Mouse (Mus musculus): ENCODE data around the gene Plcxd2. TPM values are rescaled to one million over a fixed set of nuclear protein-coding genes. Genes with fewer than 3 reads are reported as not detected.

Gene Plcxd2
- polyA plus RNA-seq, 1 experiment = 16.2 TPM

DNA sequence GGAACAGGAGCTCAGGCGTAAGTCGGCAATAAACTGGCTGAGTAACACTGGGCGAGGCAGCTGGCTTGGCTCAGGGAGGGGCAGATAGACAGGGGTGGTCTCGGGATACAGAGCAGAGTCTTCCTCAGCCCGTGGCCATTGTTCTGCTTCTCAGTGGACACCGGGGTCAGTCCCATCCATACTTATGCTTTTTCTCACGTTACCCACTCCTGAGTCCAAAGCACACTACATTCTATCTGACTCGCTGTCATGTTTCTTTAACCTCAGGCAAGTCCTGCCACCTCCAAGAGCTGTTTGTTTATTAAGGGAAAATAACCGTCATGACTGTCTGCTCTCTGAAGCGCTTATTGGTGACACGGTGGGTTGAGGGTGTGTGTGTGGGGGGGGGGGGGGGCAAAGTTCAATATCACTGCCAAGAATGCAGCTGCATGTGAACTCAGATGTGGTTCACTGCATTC, 64.8 kb downstream of the Plcxd2 start:
- Histone ChIP-seq H3K27ac (ENCODE audit: control insufficient read depth, insufficient read depth, low read length) (no peak overlapping the region), H3K36me3 (ENCODE audit: control insufficient read depth, insufficient read depth, low read length) (no peaks in the 10 kb centered on the region), H3K4me3 (ENCODE audit: control insufficient read depth, insufficient read depth, low read length) (no peak overlapping the region), H3K4me1 (replicated peaks; ENCODE audit: control insufficient read depth, insufficient read depth, low read length) (no peaks in the 10 kb centered on the region), H3K27me3 (ENCODE audit: control insufficient read depth, insufficient read depth, low read length) (no peaks in the 10 kb centered on the region)
- TF ChIP-seq POLR2A (IDR thresholded peaks at IDR 0.05; ENCODE audit: control insufficient read depth, extremely low read depth, insufficient read depth, low read length, poor library complexity) = no peak
- TF ChIP-seq CTCF (IDR thresholded peaks at IDR 0.05; ENCODE audit: borderline replicate concordance, control insufficient read depth, extremely low read depth, insufficient read depth, low read length, poor library complexity) = no peak
- DNase-seq = no peak
- WGBS = 85% methylated on average over 11 of the region's 11 CpGs

DNA sequence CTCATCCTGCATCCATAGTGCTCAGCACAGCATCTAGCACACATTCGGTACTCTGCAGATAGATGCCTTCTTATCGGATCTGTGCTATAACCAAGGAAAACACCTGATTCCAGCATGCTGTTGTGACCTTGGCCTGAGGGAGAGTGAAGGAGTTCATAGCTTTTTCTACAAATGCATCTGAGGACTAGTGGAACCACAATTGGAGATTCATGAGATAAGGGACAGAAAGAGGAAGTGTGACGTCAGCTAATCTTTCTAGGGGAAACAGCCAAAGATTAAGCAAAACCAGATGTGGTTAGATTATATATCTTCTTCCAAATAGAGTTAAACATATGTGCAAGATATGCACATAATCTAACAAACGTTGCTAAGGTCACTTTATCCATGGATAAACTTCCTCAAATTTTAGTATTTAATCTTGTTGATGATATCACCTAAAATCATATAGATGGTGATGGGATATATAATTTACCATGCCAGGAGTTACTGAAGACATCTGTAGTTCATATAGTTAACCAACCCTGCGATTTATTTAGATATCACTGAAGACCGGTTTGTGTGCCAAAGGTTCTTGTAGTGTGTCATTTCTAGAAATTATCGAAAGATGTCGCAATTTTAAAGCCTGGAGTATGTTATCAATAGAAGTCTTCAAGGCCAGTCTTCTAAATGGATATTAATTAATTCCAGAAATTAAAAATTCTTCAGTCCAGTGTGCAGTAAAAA, 67.7 kb downstream of the Plcxd2 start:
- Histone ChIP-seq H3K27ac (ENCODE audit: control insufficient read depth, insufficient read depth, low read length) (no peak overlapping the region), H3K4me1 (replicated peaks; ENCODE audit: control insufficient read depth, insufficient read depth, low read length) (no peaks in the 10 kb centered on the region), H3K4me3 (ENCODE audit: control insufficient read depth, insufficient read depth, low read length) (no peak overlapping the region), H3K27me3 (ENCODE audit: control insufficient read depth, insufficient read depth, low read length) (no peaks in the 10 kb centered on the region), H3K36me3 (ENCODE audit: control insufficient read depth, insufficient read depth, low read length) (no peaks in the 10 kb centered on the region)
- DNase-seq = no peak
- 44% methylated on average over 8 of the region's 8 CpGs for WGBS
- TF ChIP-seq CTCF (IDR thresholded peaks at IDR 0.05; ENCODE audit: borderline replicate concordance, control insufficient read depth, extremely low read depth, insufficient read depth, low read length, poor library complexity) (no peak), POLR2A (IDR thresholded peaks at IDR 0.05; ENCODE audit: control insufficient read depth, extremely low read depth, insufficient read depth, low read length, poor library complexity) (no peak)

DNA sequence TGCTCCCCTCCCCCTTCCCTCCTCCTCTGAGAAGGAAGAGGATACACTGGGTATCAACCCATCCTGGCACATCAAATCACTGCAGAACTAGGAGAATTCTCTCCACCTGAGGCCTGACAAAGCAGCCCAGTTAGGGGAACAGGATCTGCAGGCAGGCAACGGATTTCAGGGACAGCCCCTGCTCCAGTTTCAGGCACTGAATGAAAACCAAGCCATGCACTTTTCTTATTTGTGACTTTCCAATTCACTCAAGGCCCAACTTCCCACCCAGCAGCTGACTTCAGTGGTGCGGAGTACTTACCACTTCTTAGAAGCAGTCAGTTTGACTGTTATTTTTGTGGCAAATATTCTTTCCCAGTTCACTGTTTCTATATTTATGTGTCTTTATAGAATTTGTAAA, 69.3 kb downstream of the Plcxd2 start:
- no peaks in the 10 kb centered on the region for H3K36me3 ChIP-seq (ENCODE audit: control insufficient read depth, insufficient read depth, low read length)
- no peak for TF ChIP-seq POLR2A (IDR thresholded peaks at IDR 0.05; ENCODE audit: control insufficient read depth, extremely low read depth, insufficient read depth, low read length, poor library complexity)
- TF ChIP-seq CTCF (IDR thresholded peaks at IDR 0.05; ENCODE audit: borderline replicate concordance, control insufficient read depth, extremely low read depth, insufficient read depth, low read length, poor library complexity) = no peak
- no peak overlapping the region for H3K4me3 ChIP-seq (ENCODE audit: control insufficient read depth, insufficient read depth, low read length)
- WGBS = 66% methylated on average over 2 of the region's 2 CpGs
- no peak overlapping the region for H3K27ac ChIP-seq (ENCODE audit: control insufficient read depth, insufficient read depth, low read length)
- no peaks in the 10 kb centered on the region for H3K4me1 ChIP-seq (replicated peaks; ENCODE audit: control insufficient read depth, insufficient read depth, low read length)
- H3K27me3 ChIP-seq (ENCODE audit: control insufficient read depth, insufficient read depth, low read length) = no peaks in the 10 kb centered on the region
- no peak for DNase-seq

GRCm38 (mm10) chr16:45939436-45939835, 70.6 kb downstream of the Plcxd2 start:
- H3K27me3 ChIP-seq (ENCODE audit: control insufficient read depth, insufficient read depth, low read length) = no peaks in the 10 kb centered on the region
- H3K4me3 ChIP-seq (ENCODE audit: control insufficient read depth, insufficient read depth, low read length) = no peak overlapping the region
- H3K27ac ChIP-seq (ENCODE audit: control insufficient read depth, insufficient read depth, low read length) = no peak overlapping the region
- no peaks in the 10 kb centered on the region for H3K36me3 ChIP-seq (ENCODE audit: control insufficient read depth, insufficient read depth, low read length)
- WGBS = 97% methylated on average over 3 of the region's 3 CpGs
- no peak for DNase-seq
- TF ChIP-seq POLR2A (IDR thresholded peaks at IDR 0.05; ENCODE audit: control insufficient read depth, extremely low read depth, insufficient read depth, low read length, poor library complexity) (no peak), CTCF (IDR thresholded peaks at IDR 0.05; ENCODE audit: borderline replicate concordance, control insufficient read depth, extremely low read depth, insufficient read depth, low read length, poor library complexity) (no peak)
- H3K4me1 ChIP-seq (replicated peaks; ENCODE audit: control insufficient read depth, insufficient read depth, low read length) = no peaks in the 10 kb centered on the region

DNA sequence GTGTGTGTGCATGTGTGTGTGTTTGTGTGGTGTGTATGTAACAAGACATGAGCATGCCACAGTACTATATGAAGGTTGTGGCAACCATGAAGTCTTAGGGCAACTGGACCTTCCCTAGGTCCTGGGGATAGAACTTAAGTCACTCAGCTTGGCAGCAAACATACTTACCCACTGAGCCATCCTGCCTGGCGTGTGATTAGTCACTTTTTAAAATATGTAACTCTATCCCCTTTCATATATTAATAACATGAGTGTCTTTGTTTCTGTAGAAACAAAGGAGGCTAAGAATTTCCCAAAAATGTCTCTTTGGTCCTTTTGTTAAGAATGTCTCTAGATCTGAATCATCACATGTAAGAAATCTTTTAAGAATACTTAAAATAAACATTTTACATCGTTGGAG, 72.6 kb downstream of the Plcxd2 start:
- H3K4me3 ChIP-seq (ENCODE audit: control insufficient read depth, insufficient read depth, low read length) = no peak overlapping the region
- no peaks in the 10 kb centered on the region for H3K4me1 ChIP-seq (replicated peaks; ENCODE audit: control insufficient read depth, insufficient read depth, low read length)
- H3K27me3 ChIP-seq (ENCODE audit: control insufficient read depth, insufficient read depth, low read length) = no peaks in the 10 kb centered on the region
- no peak for TF ChIP-seq CTCF (IDR thresholded peaks at IDR 0.05; ENCODE audit: borderline replicate concordance, control insufficient read depth, extremely low read depth, insufficient read depth, low read length, poor library complexity)
- no peak for TF ChIP-seq POLR2A (IDR thresholded peaks at IDR 0.05; ENCODE audit: control insufficient read depth, extremely low read depth, insufficient read depth, low read length, poor library complexity)
- no peaks in the 10 kb centered on the region for H3K36me3 ChIP-seq (ENCODE audit: control insufficient read depth, insufficient read depth, low read length)
- 76% methylated on average over 2 of the region's 2 CpGs for WGBS
- no peak for DNase-seq
- H3K27ac ChIP-seq (ENCODE audit: control insufficient read depth, insufficient read depth, low read length) = no peak overlapping the region

- WGBS = 76% methylated on average over 2 of the region's 2 CpGs
- no peak overlapping the region for H3K27ac ChIP-seq (ENCODE audit: control insufficient read depth, insufficient read depth, low read length)
- H3K4me3 ChIP-seq (ENCODE audit: control insufficient read depth, insufficient read depth, low read length) = no peak overlapping the region
- TF ChIP-seq CTCF (IDR thresholded peaks at IDR 0.05; ENCODE audit: borderline replicate concordance, control insufficient read depth, extremely low read depth, insufficient read depth, low read length, poor library complexity) (no peak), POLR2A (IDR thresholded peaks at IDR 0.05; ENCODE audit: control insufficient read depth, extremely low read depth, insufficient read depth, low read length, poor library complexity) (no peak)
- H3K4me1 ChIP-seq (replicated peaks; ENCODE audit: control insufficient read depth, insufficient read depth, low read length) = no peaks in the 10 kb centered on the region
- DNase-seq = no peak
- no peaks in the 10 kb centered on the region for H3K36me3 ChIP-seq (ENCODE audit: control insufficient read depth, insufficient read depth, low read length)
- no peaks in the 10 kb centered on the region for H3K27me3 ChIP-seq (ENCODE audit: control insufficient read depth, insufficient read depth, low read length)
These were observed 73.5 kb downstream of the Plcxd2 start for GRCm38 (mm10) chr16:45936521-45936920.

Measured in thymus, adult 2 months (tissue).